Comparison of ENCODE assay signal across 9 mouse cellular contexts in the genomic region with DNA sequence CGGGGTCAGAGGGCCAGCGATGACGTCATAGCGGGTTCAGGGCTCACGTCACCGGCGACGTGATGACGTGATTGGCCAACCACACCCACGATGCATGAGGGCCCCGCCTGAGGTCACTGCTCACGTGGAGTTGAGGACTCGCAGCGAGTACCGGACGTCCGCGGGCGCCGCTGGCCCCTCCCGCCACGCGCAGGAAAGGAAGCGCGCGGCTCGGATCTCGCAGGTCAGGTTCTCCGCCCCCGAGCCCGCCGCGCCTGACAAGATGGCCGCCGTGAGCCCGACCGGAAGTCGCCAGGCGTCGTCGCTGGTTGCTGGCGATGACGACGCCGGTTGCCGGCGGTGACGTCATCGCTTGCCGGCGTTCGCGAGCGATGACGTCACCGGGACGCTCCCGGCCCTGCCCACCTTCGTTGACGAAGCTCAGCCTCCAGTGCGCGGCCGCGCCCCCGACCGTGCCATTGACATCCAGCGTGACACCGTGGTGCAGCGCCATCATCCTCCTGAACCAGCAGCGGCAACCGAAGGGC. TPM values are rescaled to one million over a fixed set of nuclear protein-coding genes. Genes with fewer than 3 reads are reported as not detected.
DNase-seq lines count a peak whose midpoint lies in the region; ATAC-seq and TF ChIP-seq lines count a peak whose summit lies in the region.
"Had no signal": no experiment of that assay in that cellular context is flagged by ENCODE, and none has a peak within 500 bp of the region (broad histone marks: within the 10 kb centered on the region; RNA-seq: fewer than 3 reads in every experiment).

No protein-coding gene starts in this region.

- peaks cover 0 to 5% of the 10 kb centered on the region in 2 experiments; a peak in 1 of 4 replicates for H3K4me1 ChIP-seq in ES-E14 (ENCODE audit: control insufficient read depth in 2 of 2, insufficient read depth in 2 of 2, low read length in 2 of 2, poor library complexity in 1 of 2)
- peaks cover 29% of the 10 kb centered on the region for H3K4me1 ChIP-seq in forebrain, embryonic 10.5 days
- H3K4me1 ChIP-seq in hindbrain, embryonic 11.5 days (replicated peaks; ENCODE audit: control insufficient read depth, insufficient read depth, low read length), result no peaks in the 10 kb centered on the region
- H3K4me1 ChIP-seq in lung, postnatal 0 days (ENCODE audit: insufficient read depth, low read depth, low read length), result no peaks in the 10 kb centered on the region

- H3K4me3 ChIP-seq in ES-E14 (ENCODE audit: insufficient read depth in 1 of 2, low read depth in 1 of 2, low read length in 2 of 2, poor library complexity in 1 of 2, severe bottlenecking in 1 of 2), result peak overlapping the region; percentile 71 to 76
- peak overlapping the region; percentile 61 for H3K4me3 ChIP-seq in forebrain, embryonic 10.5 days
- peak overlapping the region; percentile 60 for H3K4me3 ChIP-seq in hindbrain, embryonic 11.5 days (ENCODE audit: low read depth, low read length)
- peak overlapping the region; percentile 51 for H3K4me3 ChIP-seq in lung, postnatal 0 days (ENCODE audit: low read depth, low read length)

- no peaks in the 10 kb centered on the region for H3K27me3 ChIP-seq in forebrain, embryonic 10.5 days (ENCODE audit: poor library complexity, severe bottlenecking)
- no peaks in the 10 kb centered on the region for H3K27me3 ChIP-seq in hindbrain, embryonic 11.5 days (ENCODE audit: control insufficient read depth, insufficient read depth, low read length)
- no peaks in the 10 kb centered on the region for H3K27me3 ChIP-seq in lung, postnatal 0 days (replicated peaks; ENCODE audit: insufficient read depth, low read length)

- WGBS in forebrain, embryonic 10.5 days, result 4% methylated on average over 71 of the region's 71 CpGs
- WGBS in hindbrain, embryonic 11.5 days, result 4% methylated on average over 59 of the region's 71 CpGs
- 1% methylated on average over 54 of the region's 71 CpGs for WGBS in lung, postnatal 0 days

- no peak overlapping the region; the same call in 1 of the 2 replicates for H3K9ac ChIP-seq in ES-E14 (ENCODE audit: insufficient read depth, low read depth, low read length, poor library complexity, severe bottlenecking)
- peak overlapping the region; percentile 34; the same call in 1 of the 2 replicates for H3K9ac ChIP-seq in hindbrain, embryonic 11.5 days (ENCODE audit: low read depth, low read length)
- H3K9ac ChIP-seq in lung, postnatal 0 days (replicated peaks; ENCODE audit: low read depth), result 0 out of 2 replicates have a peak overlapping the region, but pooled peaks have one; percentile 12

- H3K27ac ChIP-seq in ES-E14 (ENCODE audit: insufficient read depth, low read depth, low read length, poor library complexity, severe bottlenecking), result peak overlapping the region; percentile 92
- H3K27ac ChIP-seq in forebrain, embryonic 10.5 days, result peak overlapping the region; percentile 85
- H3K27ac ChIP-seq in hindbrain, embryonic 11.5 days (ENCODE audit: low read depth, low read length), result peak overlapping the region; percentile 69
- H3K27ac ChIP-seq in lung, postnatal 0 days (ENCODE audit: low read length), result peak overlapping the region; percentile 81

- H3K9me3 ChIP-seq in ES-E14 (ENCODE audit: control insufficient read depth, insufficient read depth, low read depth, low read length), result no peaks in the 10 kb centered on the region
- peaks cover 32% of the 10 kb centered on the region for H3K9me3 ChIP-seq in forebrain, embryonic 10.5 days
- no peaks in the 10 kb centered on the region for H3K9me3 ChIP-seq in hindbrain, embryonic 11.5 days (ENCODE audit: control insufficient read depth, low read length)
- H3K9me3 ChIP-seq in lung, postnatal 0 days (ENCODE audit: low read length), result peaks cover 6% of the 10 kb centered on the region; the same call in 1 of the 2 replicates

- no peak for TF ChIP-seq CTCF in lung, postnatal 0 days (IDR thresholded peaks at IDR 0.05)

- no peak for TF ChIP-seq EP300 in lung, postnatal 0 days (IDR thresholded peaks at IDR 0.05)

- in situ Hi-C loops in ES-E14 (cut with MboI; ENCODE audit: low sequenced_read_pairs in 2 of 2, unreplicated experiment in 2 of 2), result no loop called here

- peak; percentile 36 for DNase-seq in ES-E14 (ENCODE audit: low read depth, low spot score)
- DNase-seq in brain, embryonic 18.5 days (ENCODE audit: low read depth, low spot score), result peak; percentile 77
- DNase-seq in forebrain, embryonic 10.5 days (ENCODE audit: extremely low spot score, low spot score), result peak; percentile 75
- DNase-seq in hindbrain, embryonic 11.5 days (ENCODE audit: low spot score), result peak; percentile 87
- DNase-seq in layer of hippocampus, postnatal 14 days (ENCODE audit: low spot score in 2 of 2), result peak; percentile 81 to 88
- DNase-seq in lung, postnatal 0 days (ENCODE audit: low spot score), result peak; percentile 91
- peak; percentile 84 for DNase-seq in ovary, postnatal 36 days (ENCODE audit: low spot score)
- DNase-seq in urinary bladder, adult 18-20 months (ENCODE audit: low spot score in 2 of 2), result peak; percentile 54 to 57

- peak overlapping the region; percentile 57 for H3K4me2 ChIP-seq in hindbrain, embryonic 11.5 days (replicated peaks; ENCODE audit: low read depth, low read length)
- H3K4me2 ChIP-seq in lung, postnatal 0 days (replicated peaks; ENCODE audit: low read depth, low read length), result peak overlapping the region; percentile 52

- peak; percentile 33 for ATAC-seq in hindbrain, embryonic 11.5 days (ENCODE audit: low FRiP score)
- peak; percentile 60 for ATAC-seq in lung, postnatal 0 days

- peaks cover 7% of the 10 kb centered on the region; the same call in 1 of the 2 replicates for H3K36me3 ChIP-seq in ES-E14 (ENCODE audit: control insufficient read depth, insufficient read depth, low read length, poor library complexity, severe bottlenecking)
- H3K36me3 ChIP-seq in forebrain, embryonic 10.5 days (replicated peaks), result no peaks in the 10 kb centered on the region
- H3K36me3 ChIP-seq in hindbrain, embryonic 11.5 days (ENCODE audit: control insufficient read depth, insufficient read depth, low read length), result no peaks in the 10 kb centered on the region
- H3K36me3 ChIP-seq in lung, postnatal 0 days (ENCODE audit: insufficient read depth, low read length), result no peaks in the 10 kb centered on the region

TF ChIP-seq in ES-E14, 5 proteins besides CTCF, POLR2A, EP300 and RAD21:
- TF ChIP-seq ZNF384 (IDR thresholded peaks at IDR 0.05; ENCODE audit: low read depth, low read length) (no peak), CHD2 (IDR thresholded peaks at IDR 0.05; ENCODE audit: low read depth, low read length) (no peak), ZC3H11A (IDR thresholded peaks at IDR 0.05; ENCODE audit: borderline replicate concordance, low read depth, low read length) (no peak), MAFK (IDR thresholded peaks at IDR 0.05; ENCODE audit: insufficient read depth, low read depth, low read length) (no peak), HCFC1 (IDR thresholded peaks at IDR 0.05; ENCODE audit: borderline replicate concordance, insufficient read depth, low read length) (no peak)

RNA-seq across cellular contexts. Expression of gene Csf2ra, which starts 1.8 kb away (rescaled TPM):
- 17.3 and 32.8 TPM in 2 replicates for total RNA-seq in ES-E14 (2012; rRNA removed)
- polyA plus RNA-seq in forebrain, embryonic 10.5 days (2016; fragmentation: Nextera tagmentation; extraction: Ambion mirVana), result 13.0 and 15.5 TPM in 2 replicates
- 15.6 and 18.5 TPM in 2 replicates for polyA plus RNA-seq in hindbrain, embryonic 11.5 days (2014; fragmentation: Nextera tagmentation; extraction: Ambion mirVana)
- 10 to 100 TPM; 31.6 to 32.0 TPM for total RNA-seq in layer of hippocampus, postnatal 14 days (2021)
- 18.8 and 21.8 TPM in 2 replicates for polyA plus RNA-seq in lung, postnatal 0 days (2015; fragmentation: Nextera tagmentation; extraction: Ambion mirVana)

RNA-seq across cellular contexts. Expression of gene Gm6020, which starts 42.8 kb away (rescaled TPM):
- total RNA-seq in ES-E14 (2012; rRNA removed), result not detected in 2 replicates
- polyA plus RNA-seq in forebrain, embryonic 10.5 days (2016; fragmentation: Nextera tagmentation; extraction: Ambion mirVana), result not detected in 2 replicates
- not detected in 2 replicates for polyA plus RNA-seq in hindbrain, embryonic 11.5 days (2014; fragmentation: Nextera tagmentation; extraction: Ambion mirVana)
- total RNA-seq in layer of hippocampus, postnatal 14 days (2021), result not detected
- polyA plus RNA-seq in lung, postnatal 0 days (2015; fragmentation: Nextera tagmentation; extraction: Ambion mirVana), result not detected in 2 replicates
- total RNA-seq: gastrocnemius, adult 8-10 months had no signal

RNA-seq across cellular contexts. Expression of gene Gm7102, which starts 50.4 kb away (rescaled TPM):
- 0.58 and 0.71 TPM in 2 replicates for total RNA-seq in ES-E14 (2012; rRNA removed)
- 0.11 and 0.19 TPM in 2 replicates for polyA plus RNA-seq in forebrain, embryonic 10.5 days (2016; fragmentation: Nextera tagmentation; extraction: Ambion mirVana)
- 0.11 and 0.17 TPM in 2 replicates for polyA plus RNA-seq in hindbrain, embryonic 11.5 days (2014; fragmentation: Nextera tagmentation; extraction: Ambion mirVana)
- total RNA-seq in layer of hippocampus, postnatal 14 days (2021), result under 1 TPM in 1 of 2 experiments, not detected in 1; 0.25 TPM
- 0.08 and 0.10 TPM in 2 replicates for polyA plus RNA-seq in lung, postnatal 0 days (2015; fragmentation: Nextera tagmentation; extraction: Ambion mirVana)
- total RNA-seq: gastrocnemius, adult 8-10 months had no signal

Comparison
In these comparisons a context has a peak if more than half of its experiments do, and no peak if none do; other contexts are left out.
1. Peak in every context shown above with its lines: DNase-seq, ATAC-seq, H3K4me3 ChIP-seq and H3K27ac ChIP-seq.
2. DNase-seq: peak in every context shown above with its lines; median percentile 91 in lung, postnatal 0 days; 87 in hindbrain, embryonic 11.5 days; 84 in layer of hippocampus, postnatal 14 days; 84 in ovary, postnatal 36 days; 77 in brain, embryonic 18.5 days; 75 in forebrain, embryonic 10.5 days; 56 in urinary bladder, adult 18-20 months; 36 in ES-E14.